Mouse (Mus musculus): ENCODE data around the gene Sema6c. TPM values are rescaled to one million over a fixed set of nuclear protein-coding genes. Genes with fewer than 3 reads are reported as not detected.

Gene Sema6c
- 1.3 and 1.8 TPM in 2 replicates for polyA plus RNA-seq (2015; fragmentation: Nextera tagmentation; extraction: Ambion mirVana)

DNA sequence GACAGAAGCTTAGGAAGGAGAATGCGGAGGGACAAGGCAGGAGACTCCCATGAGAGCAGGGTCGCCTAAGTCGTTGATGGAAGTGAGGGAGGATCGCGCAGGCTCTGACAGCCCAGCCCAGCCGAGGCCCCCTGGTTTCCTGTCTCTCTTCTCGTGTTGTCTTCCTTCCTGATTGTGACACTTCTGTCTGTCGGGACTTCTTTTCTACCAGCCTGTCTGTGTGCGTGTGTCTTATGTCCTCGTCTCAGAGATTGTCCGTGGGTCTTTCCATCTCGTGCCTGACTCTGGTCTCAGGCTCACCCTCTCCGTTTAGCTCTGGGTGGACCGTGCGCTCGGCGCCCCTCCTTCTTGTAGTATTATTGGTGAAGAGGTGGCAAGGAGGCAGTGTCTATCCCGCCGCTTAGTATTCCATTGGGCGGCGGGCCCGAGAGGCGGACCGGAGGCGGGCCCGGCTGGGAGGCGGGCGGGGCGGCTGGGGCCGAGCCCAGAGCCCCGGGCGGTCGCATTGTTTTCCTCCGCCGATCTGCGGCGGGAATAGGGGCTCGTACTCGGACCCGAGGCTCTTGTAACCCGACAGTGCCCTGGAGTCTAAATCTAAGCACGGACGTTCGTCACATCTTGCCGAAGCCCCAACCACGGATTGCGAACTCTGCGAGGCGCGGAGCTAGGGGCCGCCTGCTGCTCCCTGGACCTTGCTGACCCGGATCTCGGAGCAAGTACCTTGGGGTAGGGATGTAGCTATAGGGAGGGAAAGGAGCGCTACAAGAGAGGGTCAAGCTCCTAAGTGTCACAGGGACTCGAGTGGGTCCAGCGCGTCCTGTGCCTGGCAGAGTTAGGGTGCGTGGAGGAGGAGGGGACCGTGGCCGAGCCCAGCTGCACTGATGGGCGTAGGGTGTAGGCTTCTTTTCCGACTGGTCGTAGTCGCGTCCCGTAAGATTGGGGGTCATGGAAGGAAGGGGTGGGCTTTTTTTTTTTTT is at the start of gene Sema6c:
Sema6c (plus strand) TSS at position 471 of the 977 bp plus-strand sequence.
- peak within 1 kb of the TSS; percentile 33 for H3K9ac ChIP-seq (replicated peaks; ENCODE audit: low read depth)
- peaks cover 4% of the 10 kb centered on the region; the same call in 1 of the 2 replicates for H3K4me1 ChIP-seq (ENCODE audit: insufficient read depth, low read depth, low read length)
- TF ChIP-seq EP300 (IDR thresholded peaks at IDR 0.05) (no peak), CTCF (IDR thresholded peaks at IDR 0.05) (no peak)
- DNase-seq (ENCODE audit: low spot score) (peak; percentile 97), ATAC-seq (peak; percentile 99)
- no peaks in the 10 kb centered on the region for H3K27me3 ChIP-seq (replicated peaks; ENCODE audit: insufficient read depth, low read length)
- H3K36me3 ChIP-seq (ENCODE audit: insufficient read depth, low read length), result no peaks in the 10 kb centered on the region
- WGBS, result under 1% methylated on average over 66 of the region's 66 CpGs
- H3K9me3 ChIP-seq (ENCODE audit: low read length), result no peaks in the 10 kb centered on the region
- H3K4me3 ChIP-seq (ENCODE audit: low read depth, low read length), result peak within 1 kb of the TSS; percentile 65
- H3K27ac ChIP-seq (ENCODE audit: low read length), result no peak within 1 kb of the TSS
- H3K4me2 ChIP-seq (replicated peaks; ENCODE audit: low read depth, low read length), result peak within 1 kb of the TSS; percentile 81

DNA sequence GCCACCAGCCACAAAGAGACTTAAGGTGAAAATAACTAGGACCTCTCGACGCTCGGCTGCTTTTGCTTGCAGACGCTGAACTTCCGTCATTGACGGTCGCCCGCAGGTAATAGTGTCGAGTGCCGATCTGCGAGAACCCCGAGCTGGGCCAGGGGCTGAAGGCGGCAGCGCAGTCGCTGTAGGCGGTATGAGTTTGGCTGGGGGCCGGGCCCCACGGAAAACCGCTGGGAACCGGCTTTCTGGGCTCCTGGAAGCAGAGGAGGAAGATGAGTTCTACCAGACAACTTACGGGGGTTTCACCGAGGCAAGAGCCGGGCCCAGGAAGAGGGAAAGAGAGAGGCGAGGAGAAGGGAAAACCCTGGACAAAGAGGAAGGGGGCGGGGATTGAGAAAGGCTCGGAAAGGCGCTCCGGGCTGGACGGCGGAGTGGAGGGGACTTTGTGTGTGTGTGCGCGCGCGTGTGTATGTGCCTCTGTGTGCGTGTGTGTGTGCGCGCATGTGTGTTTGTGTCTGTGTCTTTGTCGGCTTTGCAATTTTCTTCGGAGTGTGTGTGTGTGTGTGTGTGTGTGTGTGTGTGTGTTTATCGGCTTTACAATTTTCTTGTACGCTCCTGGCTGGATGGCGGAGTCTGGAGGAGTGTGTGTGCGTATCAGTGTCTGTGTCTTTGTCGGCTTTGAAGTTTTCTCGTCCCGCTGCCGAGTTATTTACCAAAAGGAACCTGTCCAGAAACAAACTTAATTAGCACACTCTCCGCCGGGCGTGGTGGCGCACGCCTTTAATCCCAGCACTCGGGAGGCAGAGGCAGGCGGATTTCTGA is 49.1 kb upstream of the Sema6c start, which contains the start of gene Vps72:
Vps72 (plus strand) TSS at position 112 of the 816 bp plus-strand sequence.
- Histone ChIP-seq H3K36me3 (ENCODE audit: insufficient read depth, low read length) (no peaks in the 10 kb centered on the region), H3K4me1 (ENCODE audit: insufficient read depth, low read depth, low read length) (no peaks in the 10 kb centered on the region), H3K27me3 (replicated peaks; ENCODE audit: insufficient read depth, low read length) (no peaks in the 10 kb centered on the region), H3K27ac (ENCODE audit: low read length) (peak within 1 kb of the TSS; percentile 85), H3K4me2 (replicated peaks; ENCODE audit: low read depth, low read length) (peak within 1 kb of the TSS; percentile 52), H3K4me3 (ENCODE audit: low read depth, low read length) (peak within 1 kb of the TSS; percentile 55), H3K9ac (replicated peaks; ENCODE audit: low read depth) (peak within 1 kb of the TSS; percentile 45), H3K9me3 (ENCODE audit: low read length) (no peaks in the 10 kb centered on the region)
- peak; percentile 78 for ATAC-seq
- peak; percentile 97 for DNase-seq (ENCODE audit: low spot score)
- TF ChIP-seq CTCF (IDR thresholded peaks at IDR 0.05), result no peak
- peak; percentile 51; the same call in 1 of the 2 replicates for TF ChIP-seq EP300 (IDR thresholded peaks at IDR 0.05)
- WGBS, result under 1% methylated on average over 49 of the region's 54 CpGs

DNA sequence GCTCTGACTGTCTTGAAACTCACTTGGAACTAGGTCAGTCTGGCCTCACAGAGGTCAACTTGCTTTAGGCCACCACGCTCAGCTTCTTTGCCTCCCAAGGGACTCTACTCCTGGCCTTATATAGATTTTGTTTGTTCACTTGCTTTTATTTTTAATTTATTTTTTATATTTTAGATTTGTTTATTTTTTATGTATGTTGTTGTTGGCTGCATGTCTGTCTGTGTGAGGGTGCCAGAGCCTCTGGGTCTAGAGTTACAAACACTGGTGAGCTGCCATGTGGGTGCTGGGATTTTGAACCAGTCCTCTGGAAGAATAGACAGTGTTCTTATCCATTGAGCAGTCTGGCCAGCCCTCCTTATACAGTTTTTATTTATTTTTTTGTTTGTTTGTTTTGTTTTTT is 47.5 kb upstream of the Sema6c start:
- H3K4me1 ChIP-seq (ENCODE audit: insufficient read depth, low read depth, low read length), result no peaks in the 10 kb centered on the region
- no peaks in the 10 kb centered on the region for H3K27me3 ChIP-seq (replicated peaks; ENCODE audit: insufficient read depth, low read length)
- DNase-seq (ENCODE audit: low spot score) (no peak), ATAC-seq (no peak)
- no peaks in the 10 kb centered on the region for H3K9me3 ChIP-seq (ENCODE audit: low read length)
- 81% methylated on average over 1 of the region's 1 CpGs for WGBS
- no peak overlapping the region for H3K27ac ChIP-seq (ENCODE audit: low read length)
- no peak overlapping the region for H3K4me3 ChIP-seq (ENCODE audit: low read depth, low read length)
- H3K36me3 ChIP-seq (ENCODE audit: insufficient read depth, low read length), result no peaks in the 10 kb centered on the region
- H3K9ac ChIP-seq (replicated peaks; ENCODE audit: low read depth), result no peak overlapping the region
- no peak for TF ChIP-seq CTCF (IDR thresholded peaks at IDR 0.05)
- TF ChIP-seq EP300 (IDR thresholded peaks at IDR 0.05), result no peak
- H3K4me2 ChIP-seq (replicated peaks; ENCODE audit: low read depth, low read length), result no peak overlapping the region

DNA sequence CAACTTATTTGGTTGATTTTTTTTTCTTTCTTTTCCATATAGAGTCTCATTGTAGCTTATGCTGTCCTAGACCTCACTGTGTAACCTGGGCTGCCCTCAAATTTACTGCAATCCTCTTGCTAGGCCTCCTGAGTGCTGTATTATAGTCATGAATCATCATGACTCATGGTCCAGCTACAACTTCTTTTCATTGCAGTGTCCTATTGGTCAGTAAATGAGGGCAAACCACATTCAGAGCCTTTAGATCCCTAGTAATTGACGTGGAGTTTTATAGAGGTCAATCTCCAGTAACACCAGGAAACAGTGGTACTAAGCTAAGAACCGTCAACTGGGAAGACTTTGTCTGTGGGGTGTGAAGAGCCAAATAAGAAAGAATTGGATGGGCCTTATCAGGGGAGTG is 42.5 kb upstream of the Sema6c start:
- no peaks in the 10 kb centered on the region for H3K27me3 ChIP-seq (replicated peaks; ENCODE audit: insufficient read depth, low read length)
- H3K9ac ChIP-seq (replicated peaks; ENCODE audit: low read depth), result no peak overlapping the region
- no peaks in the 10 kb centered on the region for H3K4me1 ChIP-seq (ENCODE audit: insufficient read depth, low read depth, low read length)
- no peak for DNase-seq (ENCODE audit: low spot score)
- WGBS, result 88% methylated on average over 2 of the region's 2 CpGs
- H3K27ac ChIP-seq (ENCODE audit: low read length), result no peak overlapping the region
- no peaks in the 10 kb centered on the region for H3K9me3 ChIP-seq (ENCODE audit: low read length)
- H3K36me3 ChIP-seq (ENCODE audit: insufficient read depth, low read length), result peaks cover 14% of the 10 kb centered on the region
- H3K4me3 ChIP-seq (ENCODE audit: low read depth, low read length), result no peak overlapping the region
- no peak for TF ChIP-seq EP300 (IDR thresholded peaks at IDR 0.05)
- TF ChIP-seq CTCF (IDR thresholded peaks at IDR 0.05), result no peak
- no peak overlapping the region for H3K4me2 ChIP-seq (replicated peaks; ENCODE audit: low read depth, low read length)
- no peak for ATAC-seq

DNA sequence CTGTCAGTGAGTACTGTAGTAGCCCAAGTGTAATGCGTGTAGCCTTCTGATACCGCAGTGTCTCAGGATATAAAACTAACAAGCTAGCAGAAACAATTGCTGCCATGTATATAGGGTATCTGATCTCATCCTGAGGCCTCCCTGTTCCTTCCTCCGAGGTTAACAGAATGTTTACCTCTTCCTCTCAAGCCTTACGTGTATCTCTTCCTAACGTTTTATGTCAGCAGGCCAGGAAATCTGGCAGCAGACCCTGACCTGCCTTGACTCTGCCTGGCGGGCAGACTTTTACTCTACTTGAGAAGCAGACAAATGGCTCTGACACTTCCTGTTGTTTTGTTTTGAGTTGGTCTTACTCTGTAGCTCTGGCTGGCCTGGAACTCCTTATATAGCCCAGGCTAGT is 38.7 kb upstream of the Sema6c start:
- Histone ChIP-seq H3K4me3 (ENCODE audit: low read depth, low read length) (no peak overlapping the region), H3K27me3 (replicated peaks; ENCODE audit: insufficient read depth, low read length) (no peaks in the 10 kb centered on the region), H3K9ac (replicated peaks; ENCODE audit: low read depth) (no peak overlapping the region), H3K9me3 (ENCODE audit: low read length) (no peaks in the 10 kb centered on the region), H3K4me2 (replicated peaks; ENCODE audit: low read depth, low read length) (no peak overlapping the region), H3K4me1 (ENCODE audit: insufficient read depth, low read depth, low read length) (peaks cover 8% of the 10 kb centered on the region; the same call in 1 of the 2 replicates), H3K27ac (ENCODE audit: low read length) (peak overlapping the region; percentile 75), H3K36me3 (ENCODE audit: insufficient read depth, low read length) (peaks cover 14% of the 10 kb centered on the region)
- TF ChIP-seq CTCF (IDR thresholded peaks at IDR 0.05), result no peak
- peak; percentile 88 for TF ChIP-seq EP300 (IDR thresholded peaks at IDR 0.05)
- WGBS, result 51% methylated on average over 6 of the region's 6 CpGs
- peak; percentile 73 for ATAC-seq
- peak; percentile 68 for DNase-seq (ENCODE audit: low spot score)
